Mouse (Mus musculus) heart, postnatal 0 days (tissue): ENCODE measurements around the gene Shq1.

Source experiments
- CTCF ChIP-seq: IDR thresholded peaks from 2 replicates; pipeline ENCODE4 v1.5.1; 2016; ENCODE audit warnings: antibody characterized with exemption, control low read depth, low read depth
- EP300 ChIP-seq: IDR thresholded peaks from 2 replicates; pipeline ENCODE4 v1.6.1; 2016; ENCODE audit warnings: antibody characterized with exemption, low read depth

- TF ChIP-seq CTCF (no peak), EP300 (no peak)
Measured at GRCm38 (mm10) chr6:100610897-100611575, 59.9 kb downstream of the Shq1 start.
